Mouse (Mus musculus) embryonic fibroblast, embryonic 13.5 days (primary cell): ENCODE results near the gene Fat2.

Source experiments
- CTCF ChIP-seq: IDR thresholded peaks from 2 replicates; pipeline ENCODE4 v1.5.1; 2011; ENCODE audit warnings: mild to moderate bottlenecking, control low read depth, low read length, moderate library complexity, borderline replicate concordance; ENCODE audit not compliant: insufficient read depth
- POLR2A ChIP-seq: IDR thresholded peaks from 2 replicates; pipeline ENCODE4 v1.6.1; 2011; ENCODE audit warnings: low read depth, mild to moderate bottlenecking, control low read depth, low read length, moderate library complexity

DNA sequence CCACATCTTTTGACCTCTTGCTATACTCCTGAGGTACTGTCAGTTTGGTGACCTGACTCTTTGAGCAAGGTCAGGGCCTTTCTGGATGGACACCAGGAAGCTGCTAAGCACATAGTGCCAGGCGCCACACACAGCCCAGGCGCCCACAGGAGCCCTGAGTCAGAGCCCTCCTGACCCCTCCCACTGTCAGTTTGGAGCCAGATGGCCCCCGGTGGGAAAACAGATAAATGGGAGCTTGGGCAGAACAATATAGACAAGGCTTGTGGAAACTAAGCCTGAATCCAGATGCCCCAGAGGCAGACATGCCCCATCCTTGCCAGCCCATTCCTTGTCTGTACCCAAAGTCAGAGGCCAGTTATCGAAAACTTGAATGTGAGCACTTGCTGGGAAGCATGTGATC, 101.6 kb downstream of the Fat2 start:
- TF ChIP-seq POLR2A (no peak), CTCF (no peak)
